Mouse (Mus musculus): ENCODE data around the gene Fut7.
"Not testable (repeated sequence)": the region's sequence is repeated elsewhere in the genome, so short reads cannot be mapped to it uniquely, and the experiment has no call there.

Fut7 gene

DNA sequence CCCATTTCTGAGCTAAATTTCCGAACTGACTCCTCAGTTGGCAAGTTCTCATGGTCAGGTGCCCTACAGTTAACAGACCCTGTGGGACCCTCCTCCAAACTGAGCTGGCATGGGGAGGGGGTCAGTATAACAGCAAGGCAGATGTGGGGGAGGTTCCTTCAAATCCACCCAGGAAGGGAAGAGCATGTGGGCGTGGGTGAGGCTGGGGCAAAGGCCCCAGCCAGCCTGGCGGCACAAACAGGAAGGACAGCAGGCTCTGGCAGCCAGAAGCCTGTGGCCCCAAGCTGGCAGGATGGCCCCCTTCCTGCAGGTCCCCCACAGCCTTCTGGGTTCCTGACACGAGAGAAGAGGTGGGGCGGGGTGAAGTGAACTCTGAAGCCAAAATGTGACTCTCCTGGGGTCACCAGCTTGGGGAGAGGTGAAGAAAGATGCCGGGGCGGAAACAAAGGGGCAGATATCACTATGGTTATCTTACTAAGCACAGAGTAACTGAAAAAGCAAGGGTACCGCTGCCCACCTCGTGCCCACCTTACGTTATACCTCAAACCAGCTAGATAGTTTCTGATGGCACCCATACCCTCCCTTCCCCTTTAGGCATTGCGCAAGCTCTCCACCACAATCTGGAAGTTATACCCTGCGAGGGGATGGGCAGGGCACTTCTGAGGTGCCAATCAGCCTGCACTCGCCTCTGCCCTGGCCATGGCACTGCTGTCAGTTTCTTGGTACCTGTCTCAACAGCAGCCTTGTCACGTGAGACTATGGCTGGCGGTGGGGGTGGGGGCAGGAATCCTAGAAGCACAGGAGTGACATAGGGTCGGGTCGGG, at the start of gene Fut7:
Gene Fut7 (plus strand): TSS at position 681 of the 824 bp plus-strand sequence.
- no peak for DNase-seq (ENCODE audit: low read depth, low spot score)

DNA sequence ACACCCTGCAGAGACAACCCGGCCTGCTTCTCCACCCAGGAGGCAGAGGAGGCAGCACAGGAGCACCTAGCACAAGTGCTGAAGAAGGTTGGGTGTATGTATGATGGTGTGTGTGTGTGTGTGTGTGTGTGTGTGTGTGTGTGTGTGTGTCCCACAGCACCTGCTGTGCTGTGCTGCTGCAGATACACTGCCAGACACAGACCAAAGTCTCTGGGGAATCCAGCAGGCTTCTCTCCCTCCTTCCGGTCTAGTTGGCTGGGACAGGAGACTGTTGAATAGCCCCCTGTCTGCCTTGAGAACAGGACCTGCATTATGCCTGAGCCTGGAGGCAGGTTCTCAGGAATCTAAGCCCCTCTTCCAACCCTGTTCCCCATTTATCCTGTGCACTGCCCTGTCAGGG, 49.6 kb upstream of the Fut7 start:
- peak; percentile 61 for DNase-seq (ENCODE audit: low read depth, low spot score)

- peak; percentile 56 for DNase-seq (ENCODE audit: low read depth, low spot score)
Measured at GRCm38 (mm10) chr2:25376589-25376988, 46.5 kb upstream of the Fut7 start.

DNA sequence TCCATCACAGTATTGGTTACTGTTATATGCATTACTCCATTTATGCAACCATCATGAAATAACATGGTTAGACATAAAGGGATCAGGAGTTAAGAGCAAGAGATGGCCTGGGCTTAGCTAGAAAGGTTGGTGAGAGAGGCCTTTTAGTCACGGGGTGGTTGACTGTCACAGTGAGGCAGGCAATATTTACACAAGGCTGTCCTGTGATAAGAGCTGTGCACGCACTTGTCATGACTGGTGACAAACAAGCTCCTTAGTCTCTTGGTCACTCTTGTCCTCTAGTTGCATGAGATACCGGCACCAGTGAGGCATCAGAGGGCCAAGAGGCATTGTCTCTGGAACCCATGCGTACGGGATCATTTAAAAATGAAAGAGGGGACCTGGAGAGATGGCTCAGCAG, 38.6 kb upstream of the Fut7 start:
- no peak for DNase-seq (ENCODE audit: low read depth, low spot score)

- DNase-seq (ENCODE audit: low read depth, low spot score) = no peak
Measured at GRCm38 (mm10) chr2:25391266-25391665, 31.8 kb upstream of the Fut7 start.

DNA sequence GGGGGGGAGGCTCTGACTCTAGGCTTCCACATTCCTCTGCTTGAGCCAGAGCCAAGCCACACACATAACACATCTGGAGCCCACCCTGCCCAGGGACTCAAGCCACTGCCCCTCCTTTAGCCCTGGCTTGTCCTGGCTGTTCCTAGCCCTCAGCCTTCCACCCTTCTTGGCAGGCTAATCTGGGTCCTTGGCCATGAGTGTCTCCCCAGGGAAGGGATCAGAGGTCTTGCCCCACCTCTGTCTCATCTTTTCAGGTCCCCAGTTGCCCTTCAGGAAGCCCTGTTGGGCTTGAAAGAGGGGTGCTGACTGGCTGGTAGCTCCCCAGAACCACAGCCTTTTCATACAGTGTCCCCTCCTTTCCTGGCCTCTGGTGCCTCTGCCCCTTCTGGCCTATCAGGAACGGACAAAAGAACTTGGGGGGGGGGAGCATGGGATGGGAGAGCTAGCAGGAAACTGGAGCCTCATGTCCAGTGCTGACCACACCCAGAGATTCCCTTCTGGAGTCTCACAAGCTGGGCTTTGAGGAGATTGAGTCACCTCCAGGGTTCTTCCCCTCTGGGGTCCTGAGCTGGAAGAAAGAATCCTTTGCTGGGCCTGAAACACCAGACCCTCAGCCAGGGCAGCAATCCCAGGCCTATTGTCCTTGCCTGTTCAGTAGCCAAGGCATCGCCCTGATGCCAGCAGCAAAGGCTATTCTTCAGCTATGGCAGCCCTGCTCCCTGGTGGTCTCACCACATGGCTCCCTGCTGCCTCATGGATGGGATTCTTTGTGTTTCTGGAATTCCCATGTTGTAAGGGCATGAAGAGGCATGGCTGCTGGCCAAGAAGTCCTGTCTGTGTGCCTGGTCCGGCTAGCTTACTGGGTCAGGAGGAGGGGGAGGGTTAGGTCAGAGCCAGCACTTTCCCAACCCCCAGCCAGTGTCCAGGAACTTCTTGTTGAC, 28.5 kb upstream of the Fut7 start:
- DNase-seq (ENCODE audit: low read depth, low spot score) = no peak

GRCm38 (mm10) chr2:25395721-25396596, 27.1 kb upstream of the Fut7 start, which contains the start of gene Entpd2:
Entpd2 (plus strand) TSS chr2:25395874.
- no peak for DNase-seq (ENCODE audit: low read depth, low spot score)

- DNase-seq (ENCODE audit: low read depth, low spot score) = no peak
Measured at GRCm38 (mm10) chr2:25396597-25396983, 26.5 kb upstream of the Fut7 start.

GRCm38 (mm10) chr2:25397010-25397409, 26.1 kb upstream of the Fut7 start:
- DNase-seq (ENCODE audit: low read depth, low spot score) = no peak

- DNase-seq (ENCODE audit: low read depth, low spot score) = no peak
Measured at GRCm38 (mm10) chr2:25398065-25398464, 25.0 kb upstream of the Fut7 start.

DNA sequence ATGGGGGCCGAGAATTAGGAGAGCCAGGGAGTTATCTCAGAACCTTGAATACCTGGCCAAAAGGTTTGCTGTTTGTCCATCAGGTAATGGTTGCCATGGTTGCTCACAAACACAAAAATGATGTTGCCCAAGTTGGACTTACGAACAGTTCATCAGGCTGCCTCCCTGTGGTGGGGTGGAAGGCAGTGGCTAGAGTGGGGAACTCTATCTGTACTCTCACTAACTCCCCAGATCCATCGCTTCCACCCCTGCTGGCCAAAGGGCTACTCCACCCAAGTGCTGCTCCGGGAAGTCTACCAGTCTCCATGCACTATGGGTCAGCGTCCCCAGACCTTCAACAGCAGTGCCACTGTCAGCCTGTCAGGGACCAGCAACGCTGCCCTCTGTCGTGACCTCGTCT, 24.0 kb upstream of the Fut7 start, which contains the start of gene Npdc1:
Gene Npdc1 (plus strand): TSS at position 301 of the 400 bp plus-strand sequence.
- DNase-seq (ENCODE audit: low read depth, low spot score) = no peak

GRCm38 (mm10) chr2:25400291-25400690, 22.8 kb upstream of the Fut7 start:
- no peak for DNase-seq (ENCODE audit: low read depth, low spot score)

DNA sequence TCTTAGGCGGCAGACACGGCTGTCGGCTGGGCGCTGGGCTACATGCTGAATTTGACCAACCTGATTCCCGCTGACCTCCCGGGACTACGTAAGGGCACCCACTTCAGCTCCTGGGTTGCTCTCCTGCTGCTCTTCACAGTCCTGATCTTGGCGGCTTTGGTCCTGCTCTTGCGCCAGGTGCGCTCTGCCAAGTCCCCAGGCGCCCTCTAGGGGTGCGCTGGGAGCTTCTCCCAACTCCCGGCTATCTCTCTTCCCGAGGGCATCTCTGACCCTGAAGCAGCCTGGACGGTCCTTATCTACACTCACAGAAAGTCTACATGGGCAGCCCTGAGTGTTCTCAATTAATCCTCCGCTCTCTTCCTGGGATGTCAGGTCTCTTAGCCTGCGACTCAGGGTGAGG, 22.3 kb upstream of the Fut7 start:
- DNase-seq (ENCODE audit: low read depth, low spot score) = peak; percentile 44

GRCm38 (mm10) chr2:25402377-25402971, 20.6 kb upstream of the Fut7 start:
- DNase-seq (ENCODE audit: low read depth, low spot score) = peak; percentile 90

DNA sequence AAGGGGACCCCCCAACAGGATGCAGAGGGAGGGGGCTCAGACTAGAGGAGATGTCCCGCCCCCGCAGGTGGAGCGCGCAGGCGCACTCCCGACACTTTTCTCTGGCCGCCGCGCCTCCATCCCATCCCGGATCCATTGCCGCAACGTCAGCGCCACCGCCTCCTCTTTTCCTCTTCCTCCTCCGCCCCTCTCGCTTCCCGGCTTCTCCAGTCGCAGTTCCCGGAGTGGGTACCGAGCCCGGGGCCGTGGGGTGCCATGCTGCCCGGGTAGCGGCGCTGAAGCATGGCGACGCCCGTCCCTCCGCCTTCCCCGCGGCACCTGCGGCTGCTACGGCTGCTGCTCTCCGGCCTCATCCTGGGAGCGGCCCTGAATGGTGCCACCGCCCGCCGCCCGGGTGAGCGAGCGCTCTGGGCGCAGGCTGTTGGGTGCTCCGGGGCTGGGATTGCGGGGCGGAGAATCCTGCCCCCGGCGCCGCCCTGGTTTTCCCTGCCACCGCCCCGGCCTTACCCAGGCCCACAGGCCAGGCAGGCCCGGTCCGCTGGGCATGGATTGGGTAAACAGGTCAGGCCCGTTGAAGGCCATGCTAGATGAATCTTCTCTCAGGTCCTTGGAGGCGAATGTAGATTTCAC, 20.0 kb upstream of the Fut7 start:
- peak; percentile 88 for DNase-seq (ENCODE audit: low read depth, low spot score)

DNA sequence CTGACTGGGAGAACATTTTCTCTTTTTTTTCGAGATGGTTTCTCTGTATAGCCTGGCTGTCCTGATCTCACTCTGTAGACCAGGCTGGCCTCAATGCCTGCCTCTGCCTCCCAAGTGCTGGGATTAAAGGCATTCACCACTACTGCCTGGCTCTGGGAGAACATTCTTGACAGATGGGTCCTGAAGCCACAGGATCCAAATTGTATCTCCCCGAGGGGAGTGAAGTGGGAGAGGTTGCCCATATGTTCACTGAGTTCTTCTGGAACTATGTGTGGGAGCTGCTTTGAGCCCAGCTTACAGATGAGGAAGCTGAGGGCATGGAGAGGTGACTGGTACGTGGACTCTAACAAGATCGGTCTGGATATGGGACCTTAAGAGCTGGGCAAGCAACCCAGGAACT, 19.1 kb upstream of the Fut7 start:
- no peak for DNase-seq (ENCODE audit: low read depth, low spot score)

GRCm38 (mm10) chr2:25408908-25409307, 14.2 kb upstream of the Fut7 start:
- no peak for DNase-seq (ENCODE audit: low read depth, low spot score)

GRCm38 (mm10) chr2:25413436-25413835, 9.6 kb upstream of the Fut7 start:
- not testable (repeated sequence) for DNase-seq (ENCODE audit: low read depth, low spot score)

DNA sequence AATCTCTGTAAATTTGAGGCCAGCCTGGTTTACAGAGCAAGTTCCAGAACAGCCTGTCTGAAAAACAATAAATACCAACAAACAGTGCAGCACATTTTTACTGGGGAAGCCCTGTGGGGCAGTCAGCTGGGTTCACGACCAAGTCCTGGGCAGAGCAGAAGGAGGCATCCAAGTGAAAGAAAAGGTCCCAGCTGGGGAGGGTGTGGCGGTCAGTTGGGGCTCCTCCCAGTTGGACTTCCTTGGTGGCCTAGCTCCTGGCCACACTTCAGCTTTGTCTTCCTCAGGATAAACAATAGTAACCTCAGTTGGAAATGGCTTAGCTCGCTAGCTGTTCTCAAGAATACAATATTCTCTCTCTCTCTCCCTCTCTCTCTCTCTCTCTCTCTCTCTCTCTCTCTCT, 5.6 kb upstream of the Fut7 start:
- no peak for DNase-seq (ENCODE audit: low read depth, low spot score)

GRCm38 (mm10) chr2:25421896-25422295, 1.2 kb upstream of the Fut7 start:
- DNase-seq (ENCODE audit: low read depth, low spot score) = peak; percentile 69
